Mouse (Mus musculus) right cerebral cortex, postnatal 36 days (tissue): ENCODE data around the gene Rxra.

ENCODE experiments used
- DNase-seq, 2 experiments: peaks; one replicate each; pipeline ENCODE4 v3.0.0; 2022; ENCODE audit warnings: low spot score in 2 of 2, mixed read lengths in 1 of 2

The Rxra gene

DNA sequence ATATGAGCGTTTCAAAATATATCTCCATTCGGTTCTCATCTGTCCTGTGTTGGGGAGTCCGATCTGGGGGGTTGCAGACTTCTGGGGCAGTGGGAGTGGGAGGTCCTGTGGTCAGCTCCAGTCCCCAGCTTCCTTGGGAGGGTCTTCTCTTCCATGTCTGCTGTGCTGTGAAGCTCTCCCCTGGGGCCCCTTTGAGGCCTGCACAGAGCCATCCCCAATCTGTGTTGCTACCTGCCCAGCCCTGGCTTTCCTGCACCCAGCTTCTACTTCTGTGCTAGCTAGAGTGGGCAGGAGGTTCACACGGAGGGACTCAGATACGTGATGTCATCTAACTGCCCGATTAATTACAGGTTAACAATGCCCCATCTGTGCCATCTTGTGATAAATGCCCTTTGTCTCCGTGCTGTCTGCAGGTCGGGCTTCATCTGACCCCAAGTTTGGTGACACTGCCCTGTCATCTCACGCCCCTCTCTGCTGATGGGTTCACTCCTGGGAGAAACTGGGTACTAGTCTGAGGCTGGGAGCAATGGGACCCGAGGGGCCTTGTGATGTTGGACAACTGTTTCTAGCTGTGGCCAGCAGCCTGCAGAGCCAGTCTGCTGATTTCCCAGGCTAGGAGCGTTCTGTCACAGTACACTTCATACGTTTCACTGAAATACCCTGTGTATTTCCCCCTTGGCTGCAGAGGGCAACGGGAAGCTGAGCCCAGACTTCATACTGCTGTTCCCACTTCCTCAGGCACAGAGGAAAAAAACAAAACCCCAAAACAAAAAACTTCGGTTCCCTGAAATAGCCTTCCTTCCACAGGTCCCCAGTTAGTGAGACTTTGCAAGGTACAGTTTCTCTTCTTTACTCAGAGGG is 86.9 kb downstream of the Rxra start:
- no peak for DNase-seq

DNA sequence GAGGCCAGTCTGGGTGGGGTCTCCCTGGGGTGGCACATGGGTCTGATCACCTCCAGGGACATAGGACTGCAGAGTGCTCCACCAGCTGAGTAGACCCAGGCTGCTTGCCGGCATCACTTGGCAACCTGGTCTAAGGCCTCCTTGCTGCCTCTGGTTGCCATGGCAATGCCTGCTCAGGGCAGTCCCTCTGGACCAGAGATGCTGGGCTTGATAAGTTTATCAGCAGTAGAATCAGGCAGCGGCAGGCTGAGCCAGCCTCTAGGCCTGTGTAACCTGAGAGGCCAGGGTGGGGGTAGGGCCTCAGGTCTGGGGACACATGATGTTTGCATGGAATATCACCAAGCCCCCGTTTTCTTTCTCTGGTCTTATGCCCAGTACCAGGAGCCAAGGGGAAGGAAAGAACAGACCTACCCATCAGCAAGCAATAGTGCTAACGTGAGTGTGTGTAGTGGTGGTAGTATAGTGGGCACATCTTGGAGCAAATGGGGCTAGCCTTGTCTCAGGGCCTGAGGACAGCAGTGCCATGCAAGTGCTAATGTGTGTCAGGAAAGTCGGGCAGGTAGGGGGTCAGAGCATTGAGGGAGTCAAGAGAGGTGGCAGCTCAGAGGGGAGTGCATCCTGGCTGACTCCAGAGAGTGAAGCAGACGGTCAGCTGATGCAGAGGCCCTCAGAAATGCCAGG is 88.2 kb downstream of the Rxra start:
- DNase-seq: no peak

DNA sequence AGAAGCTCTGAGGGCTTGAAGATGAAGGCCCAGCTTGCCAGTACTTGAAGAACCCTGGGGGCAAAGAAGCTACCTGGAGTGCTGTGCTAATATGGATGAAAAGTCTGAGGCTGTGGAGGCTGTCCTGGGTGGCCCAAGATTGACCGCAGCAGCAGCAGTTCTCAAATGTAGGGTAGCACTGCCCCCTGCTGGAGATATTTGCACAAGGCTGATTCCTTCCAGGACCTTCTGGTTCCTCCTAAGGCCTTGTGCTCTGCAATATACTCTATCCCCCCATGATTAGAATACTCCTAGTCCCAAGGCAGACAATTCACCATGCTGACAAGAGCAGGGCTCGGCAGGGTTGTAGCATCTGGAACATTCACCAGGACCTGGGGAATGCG is 88.7 kb downstream of the Rxra start:
- DNase-seq: peak; percentile 63 to 66

DNA sequence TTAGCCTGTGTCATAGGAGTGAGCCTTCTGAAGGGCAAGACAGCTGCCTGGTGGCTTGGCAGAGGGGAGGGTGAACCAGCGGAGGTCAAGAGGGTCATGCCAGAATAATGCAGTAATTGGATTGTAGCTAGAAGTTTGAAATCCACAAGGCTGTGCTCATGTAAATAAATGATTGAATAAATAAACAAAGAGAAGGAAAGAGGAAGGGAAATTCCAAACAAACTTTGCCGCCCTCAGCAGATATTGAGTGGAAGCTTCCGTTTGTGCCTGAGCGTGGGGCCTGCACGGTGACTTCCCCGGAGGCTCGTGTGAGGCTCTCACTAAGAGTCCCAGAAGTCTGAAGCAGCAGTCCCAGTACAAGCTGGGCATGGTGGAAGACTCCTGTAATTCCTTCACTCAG is 91.5 kb downstream of the Rxra start:
- no peak for DNase-seq

DNA sequence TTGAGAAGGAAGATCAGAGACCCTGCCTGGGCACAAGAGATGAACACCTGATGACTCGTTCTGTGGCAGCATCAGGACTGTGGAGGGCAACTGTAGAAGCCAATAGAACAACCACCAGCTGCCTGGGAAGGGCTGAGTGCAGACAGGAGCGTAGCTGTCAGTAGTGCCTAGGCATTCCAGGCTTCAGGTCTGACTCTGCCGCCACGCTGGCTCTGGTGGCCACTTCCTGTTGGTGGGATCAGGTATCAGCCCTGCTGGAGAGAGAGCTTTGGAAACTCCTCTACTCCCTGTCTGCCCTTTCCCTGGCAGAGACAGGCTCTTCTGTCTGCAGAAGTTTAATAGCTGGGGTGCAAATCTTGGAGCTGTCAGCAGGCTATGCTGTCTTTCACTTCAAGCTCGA is 93.5 kb downstream of the Rxra start:
- no peak for DNase-seq

DNA sequence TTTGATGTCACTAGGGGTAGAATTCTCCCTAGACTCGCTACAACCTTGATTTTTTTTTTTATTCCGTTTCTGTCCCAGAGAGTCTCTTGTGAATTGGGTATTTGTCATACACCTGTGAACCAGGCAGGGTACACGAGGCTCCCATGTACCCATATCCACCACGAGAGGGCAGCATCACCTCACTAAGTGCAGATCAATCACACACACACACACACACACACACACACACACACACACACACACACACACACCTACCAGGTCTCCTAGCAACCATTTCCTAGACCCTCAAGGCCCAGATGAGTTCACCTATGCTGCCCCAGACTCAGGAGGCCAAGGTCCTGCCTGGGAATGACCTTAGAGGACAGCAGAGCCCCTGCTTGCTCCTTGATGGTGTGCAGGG is 94.0 kb downstream of the Rxra start:
- peak in 1 of 2 experiments; percentile 57 for DNase-seq

DNA sequence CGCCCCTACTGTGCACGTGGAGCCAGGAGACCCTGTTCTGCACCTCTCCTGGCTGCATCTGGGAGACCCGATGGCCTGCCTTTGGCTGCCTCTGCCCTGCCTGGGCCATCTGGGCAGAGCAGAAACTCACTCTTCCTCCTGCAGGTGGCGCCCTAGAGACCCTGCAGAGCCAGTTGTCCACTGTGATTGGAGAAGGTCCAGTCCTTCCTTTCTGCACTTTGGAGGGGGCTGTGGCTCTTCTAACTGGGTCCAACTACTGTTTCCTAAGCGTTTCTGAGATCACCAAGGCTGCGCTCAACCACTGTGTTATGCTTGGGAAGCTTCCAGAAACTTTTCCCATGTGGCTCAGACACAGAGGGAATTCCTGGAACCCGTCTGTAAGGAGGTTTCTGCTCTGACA is 95.7 kb downstream of the Rxra start:
- DNase-seq: peak; percentile 57 to 60

DNA sequence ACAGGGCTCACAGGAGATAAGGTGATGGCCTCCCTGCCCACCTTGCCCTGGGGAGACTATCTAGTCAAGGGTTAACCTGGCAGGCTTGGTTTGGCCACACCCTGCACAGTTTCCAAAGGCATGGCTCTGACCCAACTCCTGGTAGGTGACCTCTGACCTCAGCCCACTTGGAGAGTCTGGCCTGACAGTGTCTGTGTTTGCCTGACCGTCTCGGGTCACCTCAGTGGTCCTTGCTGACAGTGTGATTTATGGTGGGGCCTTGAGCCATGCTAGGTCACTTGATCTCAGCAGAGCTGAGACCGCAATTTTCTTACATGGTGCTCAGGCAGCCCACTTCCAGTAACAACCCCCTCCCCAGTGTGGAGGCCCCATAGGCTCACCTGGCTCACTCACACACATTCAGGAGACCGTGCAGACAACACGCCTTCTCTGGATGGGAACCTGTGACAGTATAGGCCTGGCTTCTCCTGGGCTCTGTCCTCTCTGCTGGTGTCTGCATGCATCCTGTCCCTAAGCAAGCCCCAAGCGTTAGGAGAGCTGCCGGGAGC is 96.7 kb downstream of the Rxra start:
- no peak for DNase-seq

DNA sequence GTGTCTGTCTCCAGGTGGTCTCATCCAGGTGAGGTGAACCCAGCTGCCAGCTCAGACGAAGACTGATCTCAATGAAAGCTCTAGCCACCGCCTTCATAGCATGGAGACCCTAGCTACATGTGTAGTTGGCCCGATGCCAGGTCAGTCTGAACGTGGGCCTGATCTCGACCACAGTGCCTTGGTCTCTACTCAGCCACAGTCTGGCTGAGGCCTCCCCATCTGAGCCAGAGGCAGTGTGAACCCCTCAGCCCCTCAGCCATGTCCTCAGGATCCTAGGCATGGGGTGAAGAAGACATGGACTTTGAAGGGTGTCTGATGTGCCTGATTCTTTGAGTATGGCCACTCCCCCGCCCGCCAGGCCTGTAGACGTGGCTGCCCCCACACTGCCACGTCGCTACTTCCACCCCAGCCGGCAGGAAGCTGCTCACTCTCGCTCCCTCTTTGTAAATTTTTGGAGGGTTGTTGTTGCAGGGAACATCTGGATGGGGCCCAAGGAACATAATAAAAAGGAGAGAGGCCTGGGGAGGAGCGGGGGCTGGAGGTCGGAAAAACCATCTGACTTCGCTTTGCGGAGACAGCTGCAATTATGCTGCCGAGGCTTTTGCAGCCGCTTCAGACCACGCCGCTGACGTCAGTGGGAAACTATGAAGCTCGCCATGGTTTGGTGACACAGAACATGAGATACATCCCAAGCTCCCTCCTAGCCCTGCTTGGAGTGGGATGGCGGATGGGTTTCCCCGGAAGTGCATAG is 97.9 kb downstream of the Rxra start:
- DNase-seq: no peak

DNA sequence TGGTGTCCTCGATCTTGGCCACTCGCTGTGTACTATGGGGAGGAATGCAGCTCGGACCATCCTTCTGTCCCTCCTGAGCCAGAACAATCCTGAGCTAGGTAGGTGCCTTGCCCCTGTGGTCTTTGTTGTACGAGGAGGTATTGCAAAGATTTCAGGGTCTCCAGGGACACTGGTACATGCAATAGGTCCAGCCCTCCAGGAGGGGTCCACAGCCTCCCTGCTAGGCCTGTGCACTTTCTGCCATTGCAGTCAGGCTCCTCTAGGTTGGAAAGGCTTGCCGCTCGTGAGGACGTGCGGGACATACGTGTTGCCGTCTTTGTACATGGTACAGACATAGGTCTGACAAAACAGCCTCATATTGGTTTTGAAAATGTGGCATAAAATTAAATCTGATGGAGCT is 98.8 kb downstream of the Rxra start:
- no peak for DNase-seq

DNA sequence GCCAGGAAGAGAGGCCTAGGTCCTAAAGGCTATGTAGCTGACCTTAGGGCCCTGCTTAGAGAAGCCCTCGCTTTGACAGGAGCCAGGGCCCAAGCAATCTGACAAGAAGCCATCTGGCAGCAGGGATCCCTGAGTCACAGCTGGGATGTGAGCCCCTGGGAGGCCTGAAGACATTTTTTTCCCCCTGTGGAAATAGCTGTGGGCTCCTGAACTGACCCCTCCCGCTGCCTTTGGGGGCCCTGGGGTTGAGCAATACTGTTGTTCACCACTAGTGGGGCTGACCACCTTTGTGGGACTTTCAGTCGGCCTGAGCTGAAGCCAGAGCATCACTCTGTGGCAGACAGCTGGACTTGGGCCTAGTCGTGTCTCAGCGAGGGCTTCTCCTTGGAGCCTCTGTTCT is 99.4 kb downstream of the Rxra start:
- DNase-seq: no peak

DNA sequence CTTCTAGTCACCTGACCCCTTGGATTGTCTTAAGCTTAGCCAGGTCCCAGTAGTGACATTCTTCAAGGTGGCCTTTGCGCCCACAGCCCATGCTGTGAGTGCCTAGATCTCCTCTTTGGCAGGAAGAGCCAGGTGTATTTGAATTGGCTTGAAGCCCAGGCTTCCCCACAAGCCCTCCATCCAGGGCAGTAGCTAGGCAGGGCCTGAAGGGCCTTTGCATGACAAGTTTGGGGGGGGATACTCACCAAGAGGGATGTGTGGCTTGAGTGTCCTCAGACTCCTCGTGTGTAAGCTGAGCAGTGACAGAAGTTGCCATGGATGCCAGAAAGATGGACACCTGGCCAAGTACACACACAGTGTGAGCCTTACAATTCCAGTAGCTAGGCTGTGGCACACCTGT is 101.5 kb downstream of the Rxra start:
- no peak for DNase-seq

DNA sequence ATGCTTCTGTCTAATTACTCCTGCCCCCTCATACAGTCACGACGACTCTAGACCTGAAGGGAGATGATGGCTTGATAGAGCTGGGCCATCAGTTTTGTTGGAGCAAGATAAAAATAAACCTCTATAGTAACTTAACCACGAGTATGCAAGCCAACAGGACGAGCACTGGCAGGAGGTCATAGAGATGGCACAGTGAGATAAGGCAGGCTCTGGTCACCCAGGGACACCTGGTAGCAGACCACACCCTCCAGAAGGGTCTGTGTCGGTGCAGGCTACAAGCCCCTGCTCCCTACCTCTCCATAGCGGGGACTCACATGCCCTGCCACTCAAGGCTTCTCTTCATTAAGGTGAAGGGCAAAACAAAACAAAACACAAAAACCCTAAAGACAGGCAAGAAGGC is 102.0 kb downstream of the Rxra start:
- DNase-seq: no peak

DNA sequence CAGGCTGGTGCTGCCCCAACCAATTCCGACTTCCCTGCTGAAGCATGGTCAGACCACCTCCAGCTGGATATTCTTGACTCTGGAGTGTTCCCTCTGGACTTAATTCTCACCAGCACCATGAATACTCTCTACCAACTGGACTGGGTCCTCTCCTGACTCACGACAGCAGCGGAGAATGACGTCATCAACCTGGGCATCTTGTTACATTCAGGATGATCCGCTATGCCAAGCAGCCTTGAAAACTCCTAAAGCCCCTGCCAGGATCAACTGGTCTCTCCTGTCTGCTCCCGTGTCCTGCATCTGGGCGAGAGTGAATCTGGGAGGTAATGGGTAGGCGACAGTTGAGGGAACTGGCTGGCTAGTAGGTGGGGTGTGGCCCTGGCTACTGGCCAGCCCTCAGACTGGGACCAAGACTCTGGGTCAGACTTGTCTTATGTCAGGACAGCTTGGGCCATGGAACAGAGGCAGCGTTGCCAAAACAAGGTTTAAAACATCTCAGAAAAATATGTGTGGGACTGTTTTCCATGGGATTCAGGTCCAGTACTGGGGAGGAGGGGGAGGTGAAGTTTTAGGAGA is 103.1 kb downstream of the Rxra start:
- no peak for DNase-seq

DNA sequence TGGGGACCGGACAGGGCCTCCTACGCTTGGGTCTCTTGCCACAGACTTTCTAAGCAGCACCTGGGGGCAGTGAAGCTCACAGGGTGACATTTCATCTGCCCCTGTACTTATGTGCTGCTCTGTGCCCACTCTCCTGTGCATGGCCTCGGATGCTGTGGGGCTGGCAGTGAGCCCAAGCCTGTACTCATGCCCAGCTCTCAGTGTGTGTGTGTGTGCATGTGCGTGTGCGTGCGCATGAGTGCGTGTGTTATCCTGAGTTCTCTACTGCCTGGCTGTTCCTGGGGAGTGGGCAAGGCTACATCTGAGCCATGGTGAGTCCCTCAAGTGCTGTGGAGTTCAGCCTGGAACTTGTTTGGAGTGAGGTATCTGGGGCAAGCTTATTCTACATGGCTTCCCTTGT is 103.9 kb downstream of the Rxra start:
- no peak for DNase-seq

DNA sequence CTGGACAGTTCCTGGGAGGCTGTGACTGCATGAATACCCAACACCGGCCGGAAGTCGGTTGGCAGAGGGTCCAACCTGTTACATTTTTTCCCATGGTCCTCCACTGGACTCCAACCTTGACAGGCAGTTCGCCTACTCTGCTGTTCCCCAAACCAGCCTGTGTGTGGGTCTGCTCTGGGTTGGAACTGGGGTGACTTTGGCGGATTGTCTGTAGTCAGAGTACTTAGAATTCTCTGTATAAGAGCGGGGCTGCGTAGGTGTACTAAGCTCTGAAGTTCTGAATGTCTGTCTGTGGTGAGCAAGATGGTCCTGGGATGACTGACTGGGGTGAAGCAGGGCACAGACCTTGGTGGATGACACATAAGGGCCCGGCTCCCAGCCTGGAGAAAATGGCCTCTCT is 109.1 kb downstream of the Rxra start:
- DNase-seq: no peak

DNA sequence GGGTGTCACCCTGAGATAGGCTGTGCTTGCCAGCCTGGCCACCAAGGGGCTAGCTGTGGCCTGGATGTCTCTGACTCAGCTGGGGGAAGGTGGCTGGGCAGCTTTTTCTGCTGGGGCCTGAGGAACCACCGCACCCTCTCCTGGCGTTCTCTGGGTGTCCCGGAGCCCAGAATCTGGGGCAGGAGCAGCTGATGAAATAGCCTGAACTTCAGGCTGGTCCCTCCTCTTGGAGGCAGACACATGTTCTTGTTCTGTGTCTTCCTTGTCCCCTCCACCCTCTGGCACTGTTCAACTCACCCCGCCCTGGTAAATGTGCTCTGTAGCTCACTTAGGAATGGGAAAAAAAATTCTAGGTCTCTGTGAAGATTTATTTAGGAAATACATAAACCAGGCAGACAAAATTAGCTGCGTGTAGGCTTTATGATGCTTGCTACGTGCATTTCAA is 109.8 kb downstream of the Rxra start:
- DNase-seq: peak; percentile 17 to 66

DNA sequence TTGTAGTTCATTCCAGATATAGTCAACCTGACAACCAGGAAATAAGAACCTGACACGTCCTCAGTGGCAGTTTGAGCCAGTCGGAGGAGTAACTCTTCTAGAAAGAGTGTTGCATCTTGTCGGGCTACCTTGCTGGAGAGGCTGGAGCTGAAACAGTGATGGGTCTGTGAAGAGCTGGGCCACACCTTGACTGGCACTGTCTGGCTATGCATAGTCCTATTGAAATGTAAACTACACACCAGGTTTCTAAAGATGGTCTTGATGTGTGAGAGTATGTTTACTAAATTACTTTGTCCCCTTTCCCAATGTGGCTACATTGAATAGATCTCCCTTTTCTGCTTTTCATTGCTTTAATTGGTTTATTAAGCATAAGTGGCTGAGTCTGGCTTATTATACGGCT is 115.3 kb downstream of the Rxra start:
- no peak for DNase-seq

DNA sequence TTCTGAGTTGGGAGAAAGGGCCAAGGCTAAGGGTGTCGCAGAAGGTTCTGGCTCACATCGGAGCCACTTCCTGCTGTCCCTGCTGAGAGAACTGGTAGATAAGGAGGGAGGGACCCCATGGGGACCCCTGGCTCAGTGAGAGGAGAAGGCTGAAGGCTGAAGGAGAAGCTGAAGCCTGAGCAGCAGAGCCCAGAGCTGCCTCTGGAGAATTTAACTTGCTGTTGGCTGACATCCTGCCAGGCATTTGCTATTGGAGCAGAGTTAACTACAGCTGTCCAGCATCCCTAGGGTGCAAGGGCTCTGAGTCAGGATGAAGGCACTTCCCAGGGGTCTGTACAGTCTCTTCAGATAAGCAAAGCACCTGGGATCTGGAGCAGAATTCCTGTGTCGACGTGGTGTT is 122.8 kb downstream of the Rxra start:
- DNase-seq: no peak

DNA sequence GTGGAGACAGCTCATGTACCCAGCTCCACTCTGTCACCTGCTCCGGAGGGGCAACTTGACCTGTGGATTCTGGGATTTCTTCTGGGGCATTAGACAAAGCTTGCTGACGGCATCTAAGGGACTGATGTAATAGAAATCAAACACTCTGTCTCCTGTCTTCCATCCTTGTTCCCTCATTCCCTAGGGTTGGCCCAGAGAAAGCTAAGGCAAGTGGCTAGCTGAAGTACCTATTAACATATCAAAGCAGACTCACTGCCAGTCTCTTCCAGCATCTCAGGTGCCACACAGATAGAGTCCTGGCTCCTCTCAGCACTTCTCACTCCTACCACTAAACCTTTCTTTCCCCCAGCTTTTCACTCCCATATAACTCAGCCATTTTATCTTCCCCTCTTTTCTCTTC is 124.8 kb downstream of the Rxra start:
- DNase-seq: no peak

DNA sequence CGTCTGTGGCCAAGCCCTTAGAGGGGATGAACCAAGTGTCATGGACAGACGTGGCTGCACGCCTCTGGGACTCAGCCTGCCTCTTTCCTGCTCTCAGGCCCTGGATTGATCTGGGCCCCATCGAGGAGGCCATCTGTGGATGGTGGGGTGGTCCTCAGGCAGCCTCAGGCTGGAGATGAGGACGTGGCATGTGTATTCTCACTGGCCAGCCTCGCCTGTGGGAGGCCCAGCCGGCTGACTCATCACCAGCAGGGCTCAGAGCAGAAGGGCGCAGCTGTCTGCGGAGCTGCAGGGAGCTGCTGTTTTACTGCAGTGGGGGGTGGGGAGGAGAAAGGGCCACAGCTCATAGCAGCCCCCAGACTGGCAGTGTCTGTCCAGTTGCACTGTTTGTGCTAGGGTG is 126.3 kb downstream of the Rxra start:
- peak; percentile 46 to 47 for DNase-seq

DNA sequence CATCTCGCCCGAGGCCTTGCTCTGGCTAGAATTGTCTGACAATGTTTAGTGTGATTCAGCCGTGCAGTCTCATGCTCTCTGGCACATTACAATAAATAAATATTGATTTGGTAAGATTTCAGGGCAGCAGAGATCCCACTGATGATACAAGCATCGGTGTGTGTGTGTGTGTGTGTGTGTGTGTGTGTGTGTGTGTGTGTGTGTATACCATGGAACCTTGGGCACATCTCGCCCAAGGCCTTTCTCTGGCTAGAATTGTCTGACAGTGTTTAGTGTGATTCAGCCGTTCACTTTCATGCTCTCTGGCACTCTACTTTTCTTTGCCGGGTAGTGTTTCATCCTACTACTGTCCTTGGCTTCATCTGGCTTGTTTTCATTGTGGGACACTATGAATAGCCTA is 130.5 kb downstream of the Rxra start:
- DNase-seq: no peak
